Mouse (Mus musculus) forebrain, embryonic 14.5 days (tissue): ENCODE results near the gene Erbb3. TPM values are rescaled to one million over a fixed set of nuclear protein-coding genes. Genes with fewer than 3 reads are reported as not detected.
"Not testable (repeated sequence)": the region's sequence is repeated elsewhere in the genome, so short reads cannot be mapped to it uniquely, and the experiment has no call there.

Experiments used
- ATAC-seq: fragments of 200-750 bp; cut with Nextera tagmentation; 2 replicates; pipeline ENCODE4 v1.8.0; 2017; ENCODE audit warnings: mild to moderate bottlenecking, moderate library complexity
- DNase-seq: peaks from one replicate; pipeline ENCODE4 v3.0.0-alpha.2; 2015; ENCODE audit warnings: low spot score
- H3K27ac ChIP-seq: fragments of 300-500 bp; sonication (generic); 2 replicates; pipeline ENCODE4 v1.5.1; 2014; ENCODE audit warnings: low read depth, mild to moderate bottlenecking, control low read depth, low read length, moderate library complexity
- H3K27me3 ChIP-seq: fragments of 300-500 bp; sonication (generic); replicated peaks from 2 replicates; pipeline ENCODE4 v1.6.1; 2014; ENCODE audit warnings: low read length, control low read depth, mixed read lengths; ENCODE audit not compliant: control insufficient read depth, insufficient read depth
- H3K36me3 ChIP-seq: fragments of 300-500 bp; sonication (generic); 2 replicates; pipeline ENCODE4 v1.6.1; 2014; ENCODE audit warnings: low read length, control low read depth; ENCODE audit not compliant: control insufficient read depth, insufficient read depth
- H3K4me1 ChIP-seq: fragments of 300-500 bp; sonication (generic); 2 replicates; pipeline ENCODE4 v1.6.1; 2014; ENCODE audit warnings: antibody characterized with exemption, low read length, control low read depth; ENCODE audit not compliant: control insufficient read depth, insufficient read depth
- H3K4me2 ChIP-seq: fragments of 300-500 bp; sonication (generic); 2 replicates; pipeline ENCODE4 v1.6.1; 2014; ENCODE audit warnings: mild to moderate bottlenecking, control low read depth, low read length
- H3K4me3 ChIP-seq: fragments of 300-500 bp; sonication (generic); 2 replicates; pipeline ENCODE4 v1.5.1; 2014; ENCODE audit warnings: low read depth, low read length, control low read depth
- H3K9ac ChIP-seq: fragments of 300-500 bp; sonication (generic); 2 replicates; pipeline ENCODE4 v1.6.1; 2014; ENCODE audit warnings: mild to moderate bottlenecking, low read length, control low read depth, moderate library complexity
- H3K9me3 ChIP-seq: fragments of 300-500 bp; sonication (generic); replicated peaks from 2 replicates; pipeline ENCODE4 v1.6.1; 2016; ENCODE audit warnings: low read length, control low read depth, mixed read lengths; ENCODE audit not compliant: control insufficient read depth
- whole genome bisulfite sequencing: fragments of 180-500 bp; shearing (Covaris S2); extraction: QIAGEN DNeasy Blood & Tissue Kit; methylation state at CpG from one replicate; pipeline ENCODE4 v1.1.7; 2014; 5-methylcytosine and 5-hydroxymethylcytosine counted together
- polyA plus RNA-seq: library from polyadenylated mRNA; unstranded; fragments of >200 nt; fragmentation: Nextera tagmentation; extraction: Ambion mirVana; gene quantifications from 2 replicates; pipeline ENCODE4 v1.2.1, GENCODE M21; 2014

Erbb3 gene
- polyA plus RNA-seq, 1 experiment from 2014 or later, result 0.17 TPM

GRCm38 (mm10) chr10:128556286-128556685 is 33.2 kb downstream of the Erbb3 start:
- H3K27me3 ChIP-seq, result no peaks in the 10 kb centered on the region
- ATAC-seq, result no peak
- no peak overlapping the region for H3K9ac ChIP-seq
- H3K36me3 ChIP-seq, result peaks cover 45% of the 10 kb centered on the region
- H3K4me3 ChIP-seq, result no peak overlapping the region
- H3K27ac ChIP-seq, result no peak overlapping the region
- DNase-seq, result no peak
- H3K4me1 ChIP-seq, result no peaks in the 10 kb centered on the region
- H3K9me3 ChIP-seq, result no peaks in the 10 kb centered on the region
- H3K4me2 ChIP-seq, result no peak overlapping the region

DNA sequence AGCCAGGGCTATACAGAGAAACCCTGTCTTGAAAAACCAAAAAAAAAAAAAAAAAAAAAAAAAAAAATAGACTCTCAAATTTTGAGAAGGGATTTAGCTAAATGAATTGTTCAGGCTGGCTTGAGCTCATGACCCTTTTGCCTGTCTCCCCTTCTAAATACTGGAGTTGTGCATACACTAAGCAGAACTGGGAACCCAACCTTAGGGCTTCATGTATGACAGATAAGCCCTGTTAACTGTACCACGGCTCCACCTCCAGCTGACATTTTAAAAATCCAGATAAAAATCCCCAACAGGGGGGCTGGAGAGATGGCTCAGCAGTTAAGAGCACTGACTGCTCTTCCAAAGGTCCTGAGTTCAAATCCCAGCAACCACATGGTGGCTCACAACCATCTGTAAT is 33.9 kb downstream of the Erbb3 start:
- peaks cover 38% of the 10 kb centered on the region for H3K36me3 ChIP-seq
- H3K27ac ChIP-seq, H3K4me1 ChIP-seq, ATAC-seq, H3K9ac ChIP-seq, H3K9me3 ChIP-seq, H3K27me3 ChIP-seq, DNase-seq, H3K4me2 ChIP-seq, H3K4me3 ChIP-seq: not testable (repeated sequence)
- 85% methylated on average over 1 of the region's 1 CpGs for WGBS

GRCm38 (mm10) chr10:128550144-128550823 is 39.2 kb downstream of the Erbb3 start:
- not testable (repeated sequence) for H3K4me2 ChIP-seq, H3K27me3 ChIP-seq, H3K9me3 ChIP-seq, H3K9ac ChIP-seq, H3K36me3 ChIP-seq, DNase-seq, H3K27ac ChIP-seq, H3K4me3 ChIP-seq, H3K4me1 ChIP-seq, ATAC-seq
- WGBS, result 93% methylated on average over 11 of the region's 11 CpGs

DNA sequence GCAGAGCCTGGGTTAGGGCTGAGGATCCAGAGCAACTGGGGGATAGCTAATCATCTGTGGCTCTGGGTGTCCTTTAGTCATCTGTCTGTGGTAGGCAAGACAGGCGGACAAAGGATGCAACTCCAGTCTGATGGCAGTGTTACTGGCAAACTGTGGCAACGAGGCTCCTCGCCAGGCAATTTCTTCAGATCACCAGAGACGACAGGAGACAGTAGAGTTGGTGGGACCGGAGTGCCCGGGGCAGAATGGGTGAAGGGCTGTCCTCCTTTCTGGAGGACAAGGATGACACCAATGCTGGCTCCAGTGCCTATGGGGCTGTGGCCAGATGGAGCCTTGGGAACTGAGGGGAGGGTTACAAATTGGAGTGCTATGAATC is 39.8 kb downstream of the Erbb3 start:
- peaks cover 13% of the 10 kb centered on the region for H3K36me3 ChIP-seq
- DNase-seq, H3K9me3 ChIP-seq, ATAC-seq, H3K9ac ChIP-seq, H3K27me3 ChIP-seq, H3K4me1 ChIP-seq: not testable (repeated sequence)
- peak overlapping the region; percentile 63; the same call in 1 of the 2 replicates for H3K4me3 ChIP-seq
- WGBS, result 68% methylated on average over 6 of the region's 6 CpGs
- H3K4me2 ChIP-seq, result peak overlapping the region; percentile 87; the same call in 1 of the 2 replicates
- peak overlapping the region; percentile 29; the same call in 1 of the 2 replicates for H3K27ac ChIP-seq

DNA sequence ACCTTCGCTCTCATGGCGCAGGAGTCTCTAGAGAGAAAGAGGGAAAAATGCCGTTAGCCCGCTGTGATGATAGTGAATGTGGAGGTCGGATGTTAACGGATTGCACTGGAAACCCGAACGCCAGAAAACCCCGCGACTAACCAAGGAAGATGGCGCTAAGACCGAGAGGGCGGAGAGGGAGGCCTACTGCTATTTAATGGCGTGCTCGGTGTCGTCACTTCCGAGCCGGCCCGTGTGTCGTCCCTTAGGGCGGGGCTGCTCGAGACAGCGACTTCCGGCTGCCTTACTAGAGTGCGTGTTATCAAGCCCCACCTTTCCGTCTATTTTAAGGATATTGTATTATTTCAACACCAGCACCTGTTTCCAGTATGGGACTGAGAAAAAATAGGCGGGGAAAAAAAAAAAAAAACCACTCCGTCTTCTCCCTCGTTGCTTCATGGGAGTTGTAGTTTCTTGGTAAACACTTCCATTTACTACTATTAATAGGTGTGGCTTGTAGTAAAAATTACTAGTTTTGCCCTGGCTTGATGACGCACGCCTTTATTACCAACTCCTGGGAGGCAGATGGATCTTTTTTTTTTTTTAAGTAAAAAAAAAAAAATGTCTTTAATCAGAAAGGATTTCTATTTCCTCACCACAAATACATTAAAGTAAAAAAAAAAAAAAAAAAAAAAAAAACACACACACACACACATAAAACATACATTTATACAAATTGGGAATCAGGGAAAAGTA is 40.3 kb downstream of the Erbb3 start, which contains the start of gene Rpl41:
TSS of gene Rpl41 (minus strand) at position 359 of the 735 bp plus-strand sequence.
- H3K27ac ChIP-seq, result peak within 1 kb of the TSS; percentile 97
- no peaks in the 10 kb centered on the region for H3K27me3 ChIP-seq
- H3K4me1 ChIP-seq, result peaks cover 7% of the 10 kb centered on the region; the same call in 1 of the 2 replicates
- 0% methylated on average over 31 of the region's 31 CpGs for WGBS
- H3K9me3 ChIP-seq, result no peaks in the 10 kb centered on the region
- peaks cover 18% of the 10 kb centered on the region for H3K36me3 ChIP-seq
- peak; percentile 99 for DNase-seq
- peak within 1 kb of the TSS; percentile 92 for H3K9ac ChIP-seq
- H3K4me2 ChIP-seq, result peak within 1 kb of the TSS; percentile 87
- ATAC-seq, result peak; percentile 89
- peak within 1 kb of the TSS; percentile 63 for H3K4me3 ChIP-seq

GRCm38 (mm10) chr10:128548051-128548791 is 41.2 kb downstream of the Erbb3 start:
- DNase-seq, H3K4me1 ChIP-seq, H3K9me3 ChIP-seq, H3K27me3 ChIP-seq, ATAC-seq: not testable (repeated sequence)
- Histone ChIP-seq H3K4me3 (peak overlapping the region; percentile 63), H3K36me3 (peaks cover 27% of the 10 kb centered on the region), H3K9ac (peak overlapping the region; percentile 92), H3K27ac (peak overlapping the region; percentile 97), H3K4me2 (peak overlapping the region; percentile 87)
- under 1% methylated on average over 20 of the region's 30 CpGs for WGBS

- Histone ChIP-seq H3K4me2 (peak within 1 kb of the TSS; percentile 87), H3K36me3 (peaks cover 34% of the 10 kb centered on the region), H3K27ac (peak within 1 kb of the TSS; percentile 97), H3K27me3 (no peaks in the 10 kb centered on the region), H3K9ac (peak within 1 kb of the TSS; percentile 92), H3K4me1 (peaks cover 7% of the 10 kb centered on the region; the same call in 1 of the 2 replicates), H3K4me3 (peak within 1 kb of the TSS; percentile 63), H3K9me3 (no peaks in the 10 kb centered on the region)
- DNase-seq, result peak; percentile 99
- peak; percentile 93 for ATAC-seq
- WGBS, result under 1% methylated on average over 47 of the region's 50 CpGs
These were observed 42.0 kb downstream of the Erbb3 start, which contains the start of gene Zc3h10 for GRCm38 (mm10) chr10:128547361-128548032. Gene Zc3h10, minus strand, starts transcription at chr10:128547774.

- H3K9ac ChIP-seq, result peak overlapping the region; percentile 71
- DNase-seq, result no peak
- peak overlapping the region; percentile 97 for H3K27ac ChIP-seq
- no peaks in the 10 kb centered on the region for H3K9me3 ChIP-seq
- no peaks in the 10 kb centered on the region for H3K27me3 ChIP-seq
- H3K36me3 ChIP-seq, result peaks cover 41% of the 10 kb centered on the region
- ATAC-seq, result no peak
- 25% methylated on average over 7 of the region's 7 CpGs for WGBS
- peak overlapping the region; percentile 87 for H3K4me2 ChIP-seq
- H3K4me1 ChIP-seq, result peaks cover 7% of the 10 kb centered on the region; the same call in 1 of the 2 replicates
- H3K4me3 ChIP-seq, result peak overlapping the region; percentile 63
These were observed 42.7 kb downstream of the Erbb3 start for GRCm38 (mm10) chr10:128546787-128547186.
